Mouse (Mus musculus) heart, postnatal 36 days (tissue): ENCODE measurements around the gene Gm42674. TPM values are rescaled to one million over a fixed set of nuclear protein-coding genes. Genes with fewer than 3 reads are reported as not detected.

ENCODE experiments used
- DNase-seq, 2 experiments: peaks; one replicate each; pipeline ENCODE4 v3.0.0; 2021 to 2022
- intact Hi-C: fragments of 180-260 bp; cut with DNase I; formaldehyde crosslinking; loops from one replicate; pipeline ENCODE4 v1.15.1; 2025
- total RNA-seq, 2 experiments: library from RNA; stranded (reverse); gene quantifications; 2 replicates each; pipeline ENCODE4 v1.2.3; 2021

Gm42674 gene
- total RNA-seq, 2 experiments from 2014 or later = not detected

GRCm38 (mm10) chr3:90615911-90616310 is 14.2 kb downstream of the Gm42674 start:
- no peak for DNase-seq

GRCm38 (mm10) chr3:90617586-90617985 is 15.9 kb downstream of the Gm42674 start:
- no peak for DNase-seq
- intact Hi-C loops = loop anchor here (10.0 kb wide), 1 partner anchor 203 kb away; no protein-coding TSS in a partner anchor

More at GRCm38 (mm10) chr3:90615911-90616310, 14.2 kb downstream of the Gm42674 start:
- intact Hi-C loops = loop anchor here (1.0 to 10.0 kb wide), 4 partner anchors 31 to 201 kb away; partner anchors contain the start of gene Snapin

- intact Hi-C loops = no loop called here
- no peak for DNase-seq
These were observed 19.8 kb downstream of the Gm42674 start for GRCm38 (mm10) chr3:90621552-90621951.

DNA sequence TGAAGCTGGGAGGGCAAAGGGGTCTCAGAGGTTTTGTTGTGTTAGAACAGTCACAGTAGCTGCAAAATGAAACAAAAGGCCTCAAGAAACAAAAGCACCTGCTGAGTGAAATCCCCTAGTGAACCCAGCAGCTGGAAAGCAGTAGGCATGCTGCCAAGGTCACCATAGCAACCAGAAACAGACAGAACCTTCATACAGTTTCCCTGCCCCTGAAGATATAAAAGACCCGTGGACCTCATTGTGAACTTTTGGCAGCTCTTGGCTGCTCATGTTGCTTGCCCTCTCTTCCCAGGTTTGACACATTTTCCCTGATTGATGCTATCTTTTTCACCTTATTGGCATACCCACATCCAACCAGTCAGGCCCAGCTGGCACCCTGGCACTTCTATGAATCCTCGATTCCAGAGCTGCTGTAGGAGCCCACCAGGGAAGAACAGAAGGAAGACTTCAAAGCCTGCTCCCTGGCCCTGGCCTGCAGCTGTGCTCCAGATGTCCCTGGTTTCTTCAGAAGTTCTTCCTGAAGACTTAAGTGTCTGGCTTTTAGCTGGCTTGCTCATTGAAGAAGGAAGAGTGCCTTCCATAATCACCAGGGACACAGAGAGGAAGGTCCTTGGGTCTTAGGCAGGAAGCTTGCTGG is 21.8 kb downstream of the Gm42674 start:
- DNase-seq = peak; percentile 59 to 75
- intact Hi-C loops = no loop called here

DNA sequence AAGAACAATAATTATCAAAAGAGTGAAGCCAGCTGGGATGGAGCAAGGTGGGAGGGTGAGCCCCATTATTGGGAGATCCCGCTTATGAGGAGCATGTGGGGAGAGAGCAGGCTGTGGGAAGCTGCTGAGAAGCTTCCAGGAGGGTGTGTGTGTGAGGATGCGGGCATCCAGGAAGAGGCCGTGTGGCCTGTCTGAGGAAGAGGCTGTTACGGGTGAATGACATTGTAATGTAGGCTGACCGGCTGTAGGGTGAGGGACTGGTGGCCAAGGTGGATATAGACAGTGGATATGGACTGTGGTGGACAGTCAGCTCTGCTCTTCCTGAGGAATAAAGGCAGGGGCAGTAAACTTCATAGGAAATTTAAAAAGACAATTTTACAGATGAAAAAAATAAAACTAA is 23.8 kb downstream of the Gm42674 start:
- intact Hi-C loops = no loop called here
- no peak for DNase-seq

GRCm38 (mm10) chr3:90626266-90627021 is 24.7 kb downstream of the Gm42674 start:
- DNase-seq = no peak
- intact Hi-C loops = no loop called here

- DNase-seq = no peak
- intact Hi-C loops = no loop called here
These were observed 25.7 kb downstream of the Gm42674 start for GRCm38 (mm10) chr3:90627366-90627765.

DNA sequence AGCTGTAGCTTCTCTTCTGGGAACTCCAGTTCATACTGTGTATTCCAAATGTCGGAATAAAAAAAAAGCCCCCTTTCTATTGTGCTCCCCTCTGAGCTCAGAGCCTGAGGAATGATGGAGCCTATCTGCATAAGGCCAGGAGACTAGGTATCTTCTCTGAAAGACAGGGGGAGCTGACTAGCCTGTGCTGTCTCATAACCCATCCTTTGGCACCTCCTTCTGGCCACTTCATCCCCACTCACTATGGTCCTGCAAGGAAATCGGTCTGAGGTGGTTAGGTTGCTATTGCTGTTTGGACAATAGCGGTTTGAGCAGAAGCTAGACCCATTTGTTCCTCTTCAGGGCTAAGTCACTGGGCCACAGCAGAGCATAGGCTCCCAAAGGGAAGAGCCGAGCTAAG is 26.1 kb downstream of the Gm42674 start:
- no peak for DNase-seq
- intact Hi-C loops = no loop called here

DNA sequence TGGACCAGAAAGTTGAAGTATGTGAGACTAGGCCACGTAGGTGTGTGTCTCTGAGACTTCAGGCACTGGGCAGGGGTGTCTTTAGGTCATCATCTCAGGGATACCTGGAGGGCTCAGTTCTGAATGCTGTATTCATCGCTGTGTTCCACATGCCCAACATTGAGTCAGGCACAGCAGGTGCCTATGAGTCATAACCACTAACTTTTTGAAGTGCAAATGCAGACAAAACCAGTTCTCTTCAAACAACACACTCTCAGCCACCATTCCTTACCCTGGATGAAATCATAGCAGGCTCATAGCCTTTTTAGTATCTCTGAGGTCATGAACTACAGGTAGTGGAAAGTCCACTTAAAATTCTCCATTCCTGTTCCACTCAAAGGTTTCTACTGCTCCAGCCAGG is 27.6 kb downstream of the Gm42674 start:
- intact Hi-C loops = no loop called here
- DNase-seq = no peak

DNA sequence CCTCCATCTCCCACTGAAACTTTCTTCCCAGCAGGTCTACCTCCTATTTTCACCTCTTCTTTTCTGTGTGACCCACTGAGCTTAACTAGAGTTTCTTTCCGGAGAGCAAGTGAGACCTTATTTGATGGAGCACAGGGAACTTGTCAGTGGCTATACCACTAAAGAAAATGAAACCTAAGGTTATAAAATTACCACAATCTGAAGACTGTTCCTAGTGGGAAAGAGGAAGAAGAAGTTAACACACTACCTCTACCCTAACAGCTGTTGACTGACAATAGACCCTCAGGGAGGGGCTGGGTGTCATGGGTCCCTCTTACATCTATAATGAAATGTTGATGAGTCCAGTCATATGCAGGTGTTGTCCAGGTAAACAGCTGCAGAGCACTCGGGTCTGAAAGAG is 30.3 kb downstream of the Gm42674 start:
- no peak for DNase-seq
- intact Hi-C loops = no loop called here

GRCm38 (mm10) chr3:90638511-90639275 is 37.0 kb downstream of the Gm42674 start:
- intact Hi-C loops = no loop called here
- no peak for DNase-seq

- DNase-seq = peak; percentile 17 to 40
These were observed 37.9 kb downstream of the Gm42674 start for GRCm38 (mm10) chr3:90639511-90640154.

GRCm38 (mm10) chr3:90640981-90641380 is 39.3 kb downstream of the Gm42674 start:
- intact Hi-C loops = no loop called here
- no peak for DNase-seq

More at GRCm38 (mm10) chr3:90639511-90640154, 37.9 kb downstream of the Gm42674 start:
- intact Hi-C loops = no loop called here

DNA sequence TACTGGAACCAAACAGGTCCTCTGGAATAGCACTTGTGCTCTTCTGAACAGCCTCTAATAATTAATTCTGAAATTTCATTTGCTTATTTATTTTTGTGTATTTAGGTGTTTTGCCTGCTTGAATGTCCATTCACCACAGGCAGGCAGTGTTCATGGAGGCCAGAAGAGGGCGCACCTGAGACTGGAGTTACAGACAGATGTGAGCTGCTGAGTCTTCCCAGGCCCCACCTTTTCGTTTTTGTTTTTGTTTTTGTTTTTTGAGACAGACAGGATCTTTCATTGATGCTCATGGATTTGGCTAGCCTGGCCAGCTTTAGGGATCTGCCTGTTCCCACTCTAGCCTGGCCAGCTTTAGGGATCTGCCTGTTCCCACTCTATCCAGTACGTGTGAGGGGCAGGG is 42.5 kb downstream of the Gm42674 start:
- DNase-seq = peak; percentile 41 to 63
- intact Hi-C loops = loop anchor here (2.0 kb wide), 1 partner anchor 65 kb away; no protein-coding TSS in a partner anchor

GRCm38 (mm10) chr3:90647291-90647690 is 45.6 kb downstream of the Gm42674 start:
- intact Hi-C loops = no loop called here

GRCm38 (mm10) chr3:90648981-90649380 is 47.3 kb downstream of the Gm42674 start:
- no peak for DNase-seq
- intact Hi-C loops = no loop called here

More at GRCm38 (mm10) chr3:90647291-90647690, 45.6 kb downstream of the Gm42674 start:
- no peak for DNase-seq

DNA sequence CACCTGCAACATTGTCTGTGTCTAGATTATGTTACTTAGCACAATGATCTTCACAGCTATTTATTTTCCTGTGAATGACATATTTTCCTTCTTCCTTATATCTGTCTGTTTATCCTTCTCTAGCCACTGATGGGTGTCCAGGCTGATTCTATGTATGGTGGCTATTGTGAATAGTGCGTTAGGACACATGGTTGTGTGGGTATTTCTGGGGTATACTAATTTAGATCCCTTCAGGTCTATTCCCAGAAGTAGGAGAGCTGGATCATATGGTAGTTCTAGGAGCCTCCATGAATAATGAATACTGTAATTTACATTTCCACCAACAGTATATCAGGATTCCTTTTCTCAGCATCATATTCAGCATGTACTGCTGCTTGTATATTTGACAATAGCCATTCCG is 48.1 kb downstream of the Gm42674 start:
- DNase-seq = no peak
- intact Hi-C loops = loop anchor here (5.0 kb wide), 1 partner anchor 238 kb away; no protein-coding TSS in a partner anchor

GRCm38 (mm10) chr3:90652878-90653508 is 51.3 kb downstream of the Gm42674 start:
- DNase-seq = peak; percentile 66 to 74
- intact Hi-C loops = loop anchor here (1.0 to 5.0 kb wide), 4 partner anchors 68 to 241 kb away; partner anchors contain the start of genes S100a14 and Snapin

DNA sequence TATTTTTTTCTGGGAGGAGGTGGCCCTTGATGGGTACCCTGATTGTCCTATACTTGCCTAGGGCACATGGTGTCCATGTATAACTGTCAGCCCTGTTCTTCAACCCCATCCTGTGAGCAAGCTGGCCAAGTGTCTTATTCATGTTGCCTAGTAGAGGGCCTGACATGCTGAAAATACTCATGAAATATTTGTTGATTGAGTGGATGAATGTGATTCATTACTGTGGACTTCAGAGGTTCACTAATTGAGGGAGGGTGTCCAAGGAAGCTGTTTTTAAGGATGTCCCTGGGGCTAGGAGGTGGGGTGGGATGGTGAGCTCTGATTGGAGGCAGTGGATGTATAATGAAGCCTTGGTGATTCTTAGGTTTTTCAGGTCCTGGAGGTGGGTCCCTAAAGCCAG is 52.0 kb downstream of the Gm42674 start, which contains the start of gene S100a7a:
Gene S100a7a, plus strand, starts transcription at position 301 of the 400 bp plus-strand sequence.
- no peak for DNase-seq
- intact Hi-C loops = loop anchor here (1.0 to 5.0 kb wide), 4 partner anchors 69 to 241 kb away; partner anchors contain the start of genes S100a14 and Snapin
